Mouse (Mus musculus): Measurements from ENCODE around the gene Vat1l. TPM values are rescaled to one million over a fixed set of nuclear protein-coding genes. Genes with fewer than 3 reads are reported as not detected.

The Vat1l gene
- polyA plus RNA-seq, 1 experiment from 2014 or later, result 0.11 TPM

GRCm38 (mm10) chr8:114351643-114352427 is 146.4 kb downstream of the Vat1l start:
- H3K9ac ChIP-seq, result no peak overlapping the region; the same call in 1 of the 2 replicates
- H3K27me3 ChIP-seq (ENCODE audit: insufficient read depth, low read length), result no peaks in the 10 kb centered on the region
- DNase-seq (peak; percentile 8), ATAC-seq (ENCODE audit: insufficient read depth) (no peak)
- peak overlapping the region; percentile 18; the same call in 1 of the 2 replicates for H3K4me2 ChIP-seq
- TF ChIP-seq CTCF (IDR thresholded peaks at IDR 0.05; ENCODE audit: low read depth), result no peak
- WGBS, result 44% methylated on average over 14 of the region's 14 CpGs
- H3K4me3 ChIP-seq (ENCODE audit: low read depth, low read length), result no peak overlapping the region
- no peaks in the 10 kb centered on the region for H3K9me3 ChIP-seq (ENCODE audit: low read depth, low read length)
- H3K27ac ChIP-seq (ENCODE audit: low read depth), result no peak overlapping the region
- H3K36me3 ChIP-seq (ENCODE audit: insufficient read depth), result no peaks in the 10 kb centered on the region
- no peaks in the 10 kb centered on the region for H3K4me1 ChIP-seq (ENCODE audit: insufficient read depth)

- no peak for DNase-seq
- no peak overlapping the region for H3K4me2 ChIP-seq
- no peak for TF ChIP-seq CTCF (IDR thresholded peaks at IDR 0.05; ENCODE audit: low read depth)
- no peaks in the 10 kb centered on the region for H3K9me3 ChIP-seq (ENCODE audit: low read depth, low read length)
- no peak overlapping the region for H3K27ac ChIP-seq (ENCODE audit: low read depth)
- H3K4me3 ChIP-seq (ENCODE audit: low read depth, low read length), result no peak overlapping the region
- H3K36me3 ChIP-seq (ENCODE audit: insufficient read depth), result no peaks in the 10 kb centered on the region
- no peak overlapping the region for H3K9ac ChIP-seq
- 51% methylated on average over 8 of the region's 8 CpGs for WGBS
- no peak for ATAC-seq (ENCODE audit: insufficient read depth)
- H3K27me3 ChIP-seq (ENCODE audit: insufficient read depth, low read length), result no peaks in the 10 kb centered on the region
- no peaks in the 10 kb centered on the region for H3K4me1 ChIP-seq (ENCODE audit: insufficient read depth)
These were observed 155.1 kb downstream of the Vat1l start for GRCm38 (mm10) chr8:114360506-114360905.

GRCm38 (mm10) chr8:114363167-114363566 is 157.8 kb downstream of the Vat1l start:
- Histone ChIP-seq H3K27me3 (ENCODE audit: insufficient read depth, low read length) (no peaks in the 10 kb centered on the region), H3K9ac (no peak overlapping the region), H3K36me3 (ENCODE audit: insufficient read depth) (no peaks in the 10 kb centered on the region), H3K4me2 (no peak overlapping the region), H3K4me1 (ENCODE audit: insufficient read depth) (no peaks in the 10 kb centered on the region), H3K27ac (ENCODE audit: low read depth) (no peak overlapping the region), H3K4me3 (ENCODE audit: low read depth, low read length) (no peak overlapping the region), H3K9me3 (ENCODE audit: low read depth, low read length) (no peaks in the 10 kb centered on the region)
- peak; percentile 52 for DNase-seq
- peak; percentile 57 for TF ChIP-seq CTCF (IDR thresholded peaks at IDR 0.05; ENCODE audit: low read depth)
- WGBS, result 60% methylated on average over 5 of the region's 5 CpGs
- ATAC-seq (ENCODE audit: insufficient read depth), result peak; percentile 54; the same call in 1 of the 2 replicates

- ATAC-seq (ENCODE audit: insufficient read depth) (no peak), DNase-seq (no peak)
- Histone ChIP-seq H3K4me3 (ENCODE audit: low read depth, low read length) (no peak overlapping the region), H3K9me3 (ENCODE audit: low read depth, low read length) (no peaks in the 10 kb centered on the region), H3K4me1 (ENCODE audit: insufficient read depth) (no peaks in the 10 kb centered on the region), H3K36me3 (ENCODE audit: insufficient read depth) (no peaks in the 10 kb centered on the region), H3K4me2 (no peak overlapping the region), H3K27ac (ENCODE audit: low read depth) (no peak overlapping the region), H3K9ac (no peak overlapping the region), H3K27me3 (ENCODE audit: insufficient read depth, low read length) (no peaks in the 10 kb centered on the region)
- WGBS, result 44% methylated on average over 8 of the region's 8 CpGs
- no peak for TF ChIP-seq CTCF (IDR thresholded peaks at IDR 0.05; ENCODE audit: low read depth)
These were observed 158.2 kb downstream of the Vat1l start for GRCm38 (mm10) chr8:114363656-114364055.

- Histone ChIP-seq H3K4me2 (peak overlapping the region; percentile 12; the same call in 1 of the 2 replicates), H3K9ac (no peak overlapping the region), H3K4me1 (ENCODE audit: insufficient read depth) (no peaks in the 10 kb centered on the region), H3K36me3 (ENCODE audit: insufficient read depth) (no peaks in the 10 kb centered on the region), H3K9me3 (ENCODE audit: low read depth, low read length) (no peaks in the 10 kb centered on the region), H3K4me3 (ENCODE audit: low read depth, low read length) (no peak overlapping the region), H3K27ac (ENCODE audit: low read depth) (no peak overlapping the region), H3K27me3 (ENCODE audit: insufficient read depth, low read length) (no peaks in the 10 kb centered on the region)
- peak; percentile 85 for DNase-seq
- 34% methylated on average over 27 of the region's 27 CpGs for WGBS
- no peak for ATAC-seq (ENCODE audit: insufficient read depth)
- peak; percentile 92 for TF ChIP-seq CTCF (IDR thresholded peaks at IDR 0.05; ENCODE audit: low read depth)
These were observed 163.9 kb downstream of the Vat1l start for GRCm38 (mm10) chr8:114369038-114369976.

- no peaks in the 10 kb centered on the region for H3K9me3 ChIP-seq (ENCODE audit: low read depth, low read length)
- H3K27ac ChIP-seq (ENCODE audit: low read depth), result no peak overlapping the region
- WGBS, result 75% methylated on average over 6 of the region's 6 CpGs
- H3K36me3 ChIP-seq (ENCODE audit: insufficient read depth), result no peaks in the 10 kb centered on the region
- no peak overlapping the region for H3K9ac ChIP-seq
- no peak for ATAC-seq (ENCODE audit: insufficient read depth)
- DNase-seq, result no peak
- H3K4me2 ChIP-seq, result no peak overlapping the region
- H3K27me3 ChIP-seq (ENCODE audit: insufficient read depth, low read length), result no peaks in the 10 kb centered on the region
- no peak overlapping the region for H3K4me3 ChIP-seq (ENCODE audit: low read depth, low read length)
- no peaks in the 10 kb centered on the region for H3K4me1 ChIP-seq (ENCODE audit: insufficient read depth)
- no peak for TF ChIP-seq CTCF (IDR thresholded peaks at IDR 0.05; ENCODE audit: low read depth)
These were observed 169.0 kb downstream of the Vat1l start for GRCm38 (mm10) chr8:114374390-114374789.

- H3K36me3 ChIP-seq (ENCODE audit: insufficient read depth), result no peaks in the 10 kb centered on the region
These were observed 178.8 kb downstream of the Vat1l start for GRCm38 (mm10) chr8:114384189-114384588.

More at GRCm38 (mm10) chr8:114384189-114384588, 178.8 kb downstream of the Vat1l start:
- DNase-seq (no peak), ATAC-seq (ENCODE audit: insufficient read depth) (no peak)
- H3K9ac ChIP-seq, result no peak overlapping the region
- no peak for TF ChIP-seq CTCF (IDR thresholded peaks at IDR 0.05; ENCODE audit: low read depth)
- H3K4me1 ChIP-seq (ENCODE audit: insufficient read depth), result no peaks in the 10 kb centered on the region
- no peak overlapping the region for H3K27ac ChIP-seq (ENCODE audit: low read depth)
- no peak overlapping the region for H3K4me2 ChIP-seq
- WGBS, result 82% methylated on average over 3 of the region's 3 CpGs
- no peaks in the 10 kb centered on the region for H3K9me3 ChIP-seq (ENCODE audit: low read depth, low read length)
- H3K4me3 ChIP-seq (ENCODE audit: low read depth, low read length), result no peak overlapping the region
- no peaks in the 10 kb centered on the region for H3K27me3 ChIP-seq (ENCODE audit: insufficient read depth, low read length)

All from lung, embryonic 14.5 days (tissue).